Mouse (Mus musculus) frontal cortex, adult 2 months (tissue): ENCODE results near the gene Bad. TPM values are rescaled to one million over a fixed set of nuclear protein-coding genes. Genes with fewer than 3 reads are reported as not detected.

ENCODE experiments used
- DNase-seq, 2 experiments: peaks; one replicate each; pipeline ENCODE4 v3.0.0; 2022; ENCODE audit warnings: low spot score in 1 of 2; ENCODE audit errors: extremely low spot score in 1 of 2
- polyA plus RNA-seq: library from polyadenylated mRNA; depleted of rRNA; stranded (reverse); fragments of >200 nt; gene quantifications from 2 replicates; pipeline ENCODE4 v1.2.3, GENCODE M21; 2012

Bad gene
- polyA plus RNA-seq, 1 experiment: 65.8 TPM

DNA sequence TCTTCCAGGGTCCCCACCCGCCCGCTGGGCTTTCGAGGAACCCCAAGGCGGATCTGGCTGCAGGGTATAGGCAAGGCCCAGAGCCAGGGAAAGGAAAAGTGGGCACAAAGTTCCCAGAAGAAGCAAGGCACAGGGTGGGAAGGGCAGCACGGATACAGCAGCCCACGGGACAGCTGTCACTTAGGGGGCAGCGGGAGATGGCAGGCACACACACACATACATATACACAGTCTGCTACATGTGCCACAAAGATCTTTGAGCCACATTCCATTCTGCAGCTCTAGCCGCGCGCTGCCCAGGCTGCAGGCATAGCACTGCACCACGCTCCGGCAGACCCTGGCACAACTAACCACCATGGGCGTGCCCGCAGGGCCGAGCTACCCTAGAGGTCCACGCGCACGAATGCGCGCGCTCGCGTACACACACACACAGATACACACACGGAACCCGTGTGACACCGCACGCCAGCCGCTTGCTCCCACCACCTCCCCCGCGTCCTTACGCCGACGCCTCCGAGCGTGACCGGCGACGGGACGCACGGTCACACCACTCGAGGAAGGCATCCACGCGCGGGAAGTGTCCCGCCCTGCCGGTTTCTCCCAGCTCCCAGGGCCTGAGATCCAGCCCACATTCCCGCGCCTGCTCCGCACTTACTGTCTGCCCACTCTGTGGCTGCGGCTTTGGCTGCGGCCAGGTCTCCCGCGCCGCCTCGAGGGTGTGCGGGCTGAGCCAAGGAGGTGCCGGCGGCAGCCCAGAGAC, 8.0 kb upstream of the Bad start:
- DNase-seq: peak in 1 of 2 experiments; percentile 65

DNA sequence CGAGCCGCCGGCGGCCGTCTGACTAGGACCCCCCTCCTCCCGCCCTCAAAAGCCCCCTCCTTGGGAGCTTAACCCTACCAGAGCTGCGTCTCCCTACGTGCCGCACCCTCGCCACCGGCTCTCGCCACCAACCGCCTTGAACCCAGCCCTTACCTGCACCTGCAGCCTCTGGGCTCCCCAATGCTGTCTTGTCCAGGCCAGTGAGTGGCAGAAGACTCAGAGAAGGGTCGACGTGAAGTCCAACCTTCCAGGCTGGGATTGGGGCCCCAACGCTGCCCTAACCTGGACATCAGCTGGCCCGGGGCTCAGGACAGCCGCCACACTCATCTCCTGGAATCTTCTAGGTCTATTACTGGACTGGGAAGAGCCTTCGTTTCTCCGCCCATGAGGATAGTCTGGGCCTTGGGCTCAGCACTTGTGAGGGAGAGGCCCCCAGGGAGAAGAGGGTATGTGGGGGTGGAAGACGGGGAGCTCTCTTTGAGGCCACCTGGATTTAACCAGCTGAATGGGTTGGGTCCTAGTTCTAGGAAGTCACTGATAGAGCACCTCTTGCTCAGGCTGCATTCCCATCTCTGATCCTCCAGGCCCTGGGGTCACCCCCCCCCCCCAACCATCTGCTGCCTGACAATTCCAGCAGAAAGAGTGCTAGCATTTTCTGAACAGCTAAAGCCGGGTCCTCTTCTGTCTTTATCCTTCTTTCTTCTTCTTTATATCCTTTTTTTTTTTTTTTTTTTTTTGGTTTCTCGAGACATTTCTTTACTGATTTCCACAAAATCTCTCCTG, 7.3 kb upstream of the Bad start, which contains the start of gene Kcnk4:
TSS of gene Kcnk4 (minus strand) at position 321 of the 783 bp plus-strand sequence.
- DNase-seq: no peak

DNA sequence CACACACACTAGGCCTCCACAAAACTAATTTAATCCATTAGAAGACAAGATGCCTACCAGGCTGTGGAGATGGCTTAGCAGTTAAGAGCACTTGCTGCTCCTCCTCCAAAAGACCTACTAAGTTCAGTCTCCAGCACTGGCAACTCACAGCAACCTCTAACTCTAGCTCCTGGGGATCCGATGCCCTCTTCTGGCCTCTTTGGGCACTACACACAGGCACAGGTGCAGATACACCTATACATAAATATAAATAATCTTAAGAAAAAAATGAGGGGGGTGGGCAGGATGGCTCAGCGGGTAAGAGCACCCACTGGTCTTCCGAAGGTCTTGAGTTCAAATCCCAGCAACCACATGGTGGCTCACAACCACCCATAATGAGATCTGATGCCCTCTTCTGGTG, 5.4 kb upstream of the Bad start:
- no peak for DNase-seq

DNA sequence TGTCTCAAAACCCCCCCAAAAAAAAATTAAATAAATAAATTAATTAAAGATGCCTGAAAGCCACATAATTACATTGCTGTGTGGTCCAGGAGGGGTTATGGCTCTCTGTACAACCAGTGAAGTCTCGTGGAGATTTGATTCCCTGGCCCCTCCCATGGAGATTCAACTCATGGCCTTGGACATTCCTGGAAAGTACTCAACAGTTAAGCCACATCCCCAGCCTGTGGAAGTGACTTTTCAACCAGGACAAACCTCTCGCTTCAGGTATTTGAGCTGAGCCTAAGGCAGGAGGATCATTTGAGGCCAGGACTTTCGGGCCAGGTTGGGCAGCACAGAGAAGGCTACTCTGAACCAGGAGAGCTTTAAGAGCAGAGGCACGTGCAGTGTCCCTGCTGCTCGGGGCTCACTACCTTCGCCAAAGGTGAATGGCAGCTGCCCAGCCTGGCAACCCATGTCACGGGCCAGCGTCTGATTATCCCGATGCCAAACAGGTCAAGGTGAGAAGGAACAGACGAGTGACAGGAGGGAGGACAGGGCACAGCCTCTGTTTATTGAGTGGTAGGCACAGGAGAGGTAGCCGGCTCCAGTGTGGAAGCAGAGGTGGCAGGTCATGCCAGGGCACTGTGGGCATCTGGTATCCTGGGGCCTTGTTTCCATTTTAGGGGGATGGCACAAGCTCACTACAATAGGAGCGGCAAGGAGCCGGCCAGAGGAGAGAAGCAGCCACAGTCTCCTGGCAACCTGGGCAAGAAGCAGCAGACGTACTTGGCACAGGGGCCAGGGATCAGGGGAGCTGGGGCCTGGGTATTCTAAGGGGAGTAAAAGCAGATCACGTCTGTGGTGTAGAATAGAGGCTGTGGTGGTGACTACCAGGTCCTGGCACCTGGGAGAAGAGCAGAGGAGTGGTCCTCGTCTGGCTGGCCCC, 3.9 kb upstream of the Bad start:
- no peak for DNase-seq

DNA sequence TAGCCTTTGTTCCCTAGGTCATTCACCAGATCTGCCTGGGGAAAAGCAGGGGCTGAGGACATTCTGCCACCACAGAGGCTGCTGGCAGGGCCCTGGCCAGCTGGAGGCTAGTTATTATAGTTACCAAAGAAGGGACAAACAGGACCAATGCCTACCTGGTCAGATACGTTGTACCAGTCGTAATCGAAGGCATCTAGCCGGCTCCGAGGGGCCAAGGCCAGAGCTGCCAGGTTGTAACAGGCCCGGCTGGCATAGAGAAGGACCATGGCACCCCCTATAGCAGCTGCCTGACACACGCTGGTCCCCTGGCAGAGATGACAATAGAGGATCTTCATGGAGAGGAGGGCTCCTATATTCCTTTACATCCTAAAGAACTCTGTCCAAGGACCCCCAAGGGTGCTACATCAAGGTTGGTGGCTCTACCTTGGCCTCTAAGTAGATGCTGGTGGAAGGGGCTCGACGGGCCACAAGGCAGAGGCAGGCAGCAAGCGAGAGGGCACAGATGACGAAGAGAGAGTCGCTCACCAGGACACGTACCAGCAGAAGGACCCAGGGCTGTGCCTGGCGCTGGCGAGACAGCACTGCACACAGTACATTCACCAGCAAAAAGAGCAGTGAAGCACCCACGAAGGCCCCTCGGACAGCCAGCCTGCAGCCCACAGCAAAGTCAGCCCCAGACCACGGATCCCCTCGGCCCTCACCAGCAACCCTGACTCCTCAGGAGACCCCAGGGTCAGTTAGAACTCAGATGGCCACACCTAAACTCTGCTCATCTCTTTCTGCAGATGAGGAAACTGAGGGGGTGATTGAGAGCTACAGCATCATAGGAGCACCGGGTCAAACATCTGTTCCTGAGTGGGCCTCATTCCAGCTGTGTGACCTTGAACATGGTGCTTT, 2.3 kb upstream of the Bad start:
- DNase-seq: no peak

DNA sequence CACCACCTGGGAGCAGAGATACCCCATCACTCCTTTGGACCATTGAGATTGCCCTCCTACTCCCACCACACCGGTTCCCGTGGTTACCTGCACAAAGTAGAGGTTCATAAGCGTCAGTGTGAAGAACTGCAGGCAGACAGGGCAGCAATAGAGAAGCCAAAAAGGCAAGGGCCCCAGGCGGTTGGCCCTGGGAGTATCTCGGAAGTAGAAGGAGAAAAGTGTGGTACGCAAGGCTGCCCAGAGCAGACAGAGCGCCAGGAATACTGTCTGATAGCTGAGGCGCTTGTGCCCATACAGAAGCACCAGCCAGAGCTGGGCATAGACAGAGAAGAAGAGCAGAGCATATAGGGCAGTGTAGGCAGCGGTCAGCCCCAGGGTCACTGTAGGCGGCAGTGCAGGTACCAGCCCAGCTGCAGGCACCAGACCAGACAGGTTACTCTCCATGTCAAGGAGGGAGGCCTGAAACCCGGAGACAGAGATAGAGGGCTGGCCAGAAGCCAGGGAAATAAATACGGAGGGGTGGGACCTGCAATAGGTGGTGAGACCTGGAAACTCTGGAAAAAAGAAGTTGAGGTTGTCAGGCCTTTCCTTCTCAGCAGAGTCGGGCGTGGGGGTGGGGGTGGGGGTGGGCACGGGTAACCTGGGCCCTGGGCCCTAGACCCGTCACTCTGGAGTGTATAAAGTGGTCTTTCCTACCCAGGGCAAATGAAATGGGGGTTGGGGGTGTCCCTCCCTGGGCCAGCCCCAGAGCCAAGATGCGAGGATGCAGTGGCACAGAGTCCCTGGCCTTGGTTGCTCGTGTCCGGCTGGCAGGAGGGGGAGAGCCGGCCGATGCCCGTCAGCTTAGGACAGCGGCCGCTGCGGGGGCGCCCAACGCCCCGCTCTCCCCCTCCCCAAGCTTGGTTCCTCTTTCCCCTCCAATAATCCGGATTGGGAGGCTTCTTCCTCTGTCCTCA, 987 bp upstream of the Bad start:
- DNase-seq: no peak

GRCm38 (mm10) chr19:6942249-6942691, 609 bp downstream of the Bad start, which contains the start of gene Gpr137:
Gene Gpr137, minus strand, starts transcription at chr19:6942480.
- DNase-seq: peak; percentile 93 to 95

DNA sequence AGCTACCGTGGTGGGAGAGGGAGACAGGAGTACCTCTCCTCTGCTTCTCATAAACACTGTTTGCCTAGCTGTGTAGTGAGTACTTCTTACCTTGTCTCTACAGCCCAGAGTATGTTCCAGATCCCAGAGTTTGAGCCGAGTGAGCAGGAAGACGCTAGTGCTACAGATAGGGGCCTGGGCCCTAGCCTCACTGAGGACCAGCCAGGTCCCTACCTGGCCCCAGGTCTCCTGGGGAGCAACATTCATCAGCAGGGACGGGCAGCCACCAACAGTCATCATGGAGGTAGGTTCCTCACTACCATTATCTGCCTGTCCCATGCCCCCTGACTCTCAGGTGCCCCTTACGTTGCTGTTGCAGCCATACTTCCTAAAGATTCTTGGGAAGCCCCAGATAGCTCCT, 1.1 kb downstream of the Bad start:
- no peak for DNase-seq

DNA sequence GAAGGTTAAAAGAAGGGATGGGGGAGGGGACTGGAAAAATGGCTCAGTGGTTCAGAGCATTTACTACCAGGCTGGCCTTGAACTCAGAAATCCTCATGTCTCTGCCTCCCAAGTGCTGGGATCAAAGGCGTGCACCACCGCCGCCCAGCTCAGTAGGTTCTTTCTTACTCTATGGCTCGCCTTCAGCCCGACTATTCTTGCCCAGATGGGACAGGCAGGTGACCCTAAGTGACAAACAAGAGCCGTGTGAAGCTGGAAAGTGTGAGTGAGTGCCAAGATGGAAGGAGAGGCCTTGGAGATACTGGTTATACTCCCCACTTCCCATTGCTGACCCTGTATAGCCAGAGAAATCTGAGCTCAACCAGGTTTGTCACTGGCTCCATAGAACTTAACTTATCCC, 2.0 kb downstream of the Bad start:
- no peak for DNase-seq

DNA sequence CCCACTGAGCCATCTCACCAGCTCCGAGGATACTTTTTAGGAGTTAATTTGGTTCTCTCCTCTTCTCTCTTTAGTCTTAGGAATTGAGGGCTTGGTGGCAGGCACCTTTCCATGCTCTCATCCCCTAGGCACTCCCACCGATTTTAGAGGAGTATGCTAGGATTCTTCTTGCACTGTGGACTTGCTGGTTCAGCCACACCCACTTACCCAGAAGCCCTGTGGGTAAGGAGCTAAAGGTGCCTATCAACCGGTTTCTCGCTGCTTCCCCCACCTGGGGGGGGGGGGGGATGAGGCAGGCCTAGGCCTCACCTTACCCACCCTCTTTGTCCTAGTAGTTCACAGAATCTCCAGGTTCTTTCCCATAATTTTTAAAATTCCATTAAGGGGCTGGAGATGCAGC, 6.1 kb downstream of the Bad start:
- no peak for DNase-seq

DNA sequence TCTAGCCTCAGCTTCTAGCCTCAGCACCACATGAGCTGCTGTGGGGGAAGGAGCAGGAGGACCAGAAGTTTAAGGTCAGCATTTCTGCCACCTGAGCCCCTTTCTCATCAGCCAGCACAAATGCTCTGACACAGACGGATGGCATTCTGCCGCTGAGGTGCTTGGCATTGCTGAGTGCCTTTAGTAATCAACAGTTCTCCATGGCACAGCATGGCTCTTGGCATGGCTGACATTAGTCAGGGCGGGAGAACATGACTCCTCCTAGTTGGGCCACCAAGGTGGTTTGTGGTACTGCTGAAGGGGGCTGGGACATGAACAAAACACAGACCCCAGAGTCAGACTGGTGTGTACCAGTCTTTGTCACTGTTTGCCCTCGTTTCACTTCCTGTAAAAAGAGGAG, 6.5 kb downstream of the Bad start:
- no peak for DNase-seq

DNA sequence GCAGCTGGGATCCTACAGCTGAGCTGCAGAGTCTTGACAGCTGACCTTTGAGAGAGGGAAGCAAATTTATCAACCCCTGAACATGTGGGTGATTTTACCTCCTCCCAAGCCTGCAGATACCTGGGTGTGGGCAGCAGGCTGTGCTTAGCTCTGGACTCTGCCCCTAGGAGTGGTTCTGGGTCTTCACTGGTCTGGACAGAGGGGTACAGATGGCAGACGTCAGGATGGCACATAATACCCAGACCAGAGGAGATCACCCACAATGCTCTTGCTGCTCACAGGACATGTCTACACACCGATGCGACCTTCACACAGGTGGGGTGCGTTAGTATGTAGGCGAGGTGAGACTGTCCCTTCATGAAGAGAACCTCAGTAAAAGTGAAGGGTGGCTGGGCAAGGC, 7.9 kb downstream of the Bad start:
- DNase-seq: no peak

- no peak for DNase-seq
Observed at GRCm38 (mm10) chr19:6949951-6950350, 8.3 kb downstream of the Bad start.

GRCm38 (mm10) chr19:6950613-6951153, 9.0 kb downstream of the Bad start:
- DNase-seq: peak in 1 of 2 experiments; percentile 74

GRCm38 (mm10) chr19:6951381-6951968, 9.8 kb downstream of the Bad start:
- DNase-seq: peak; percentile 93 to 97

GRCm38 (mm10) chr19:6951994-6952711, 10.5 kb downstream of the Bad start:
- DNase-seq: peak in 1 of 2 experiments; percentile 70

GRCm38 (mm10) chr19:6952712-6953037, 11.0 kb downstream of the Bad start:
- DNase-seq: no peak
